Mouse (Mus musculus) megakaryocyte progenitor cell, adult 5-6 weeks (primary cell): ENCODE data around the gene Gm49601. TPM values are rescaled to one million over a fixed set of nuclear protein-coding genes. Genes with fewer than 3 reads are reported as not detected.

Source experiments
- ATAC-seq: replicated peaks from 2 replicates; pipeline ENCODE4 v1.8.0; 2016; ENCODE audit warnings: mild to moderate bottlenecking, moderate TSS enrichment, inconsistent platforms; ENCODE audit not compliant: poor library complexity
- total RNA-seq, 2 experiments: library from RNA; stranded (forward) in 1 of 2; stranded (reverse) in 1 of 2; fragments of 157-497, 149-512 nt in 1 of 2; fragments of 200-1000 nt in 1 of 2; gene quantifications; 2 replicates each; pipeline versions ENCODE4 v1.2.3 to v1.2.4; 2015 to 2017

Gene Gm49601
- total RNA-seq, 2 experiments from 2014 or later, result 0.79 to 3.5 TPM

DNA sequence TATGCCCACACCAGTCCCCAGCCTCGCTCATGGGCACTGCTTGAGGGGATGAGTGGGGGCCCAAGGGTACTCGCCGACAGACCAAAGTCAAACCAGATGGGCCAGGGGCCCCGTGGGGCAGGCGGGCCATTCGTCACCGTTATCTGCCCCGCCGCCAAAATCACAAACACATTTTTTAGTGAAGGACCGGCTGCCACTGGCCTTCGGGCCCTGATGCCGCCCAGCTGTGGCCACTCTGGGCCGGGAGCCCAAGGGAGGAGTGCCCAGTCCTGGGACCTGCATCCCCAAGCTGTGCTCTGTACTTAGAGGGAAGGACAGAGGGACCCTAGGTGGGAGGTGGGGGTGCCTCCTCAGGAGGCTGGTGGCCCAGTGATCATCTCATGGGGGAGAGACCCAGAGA lies 14.5 kb downstream of the Gm49601 start:
- ATAC-seq, result no peak

DNA sequence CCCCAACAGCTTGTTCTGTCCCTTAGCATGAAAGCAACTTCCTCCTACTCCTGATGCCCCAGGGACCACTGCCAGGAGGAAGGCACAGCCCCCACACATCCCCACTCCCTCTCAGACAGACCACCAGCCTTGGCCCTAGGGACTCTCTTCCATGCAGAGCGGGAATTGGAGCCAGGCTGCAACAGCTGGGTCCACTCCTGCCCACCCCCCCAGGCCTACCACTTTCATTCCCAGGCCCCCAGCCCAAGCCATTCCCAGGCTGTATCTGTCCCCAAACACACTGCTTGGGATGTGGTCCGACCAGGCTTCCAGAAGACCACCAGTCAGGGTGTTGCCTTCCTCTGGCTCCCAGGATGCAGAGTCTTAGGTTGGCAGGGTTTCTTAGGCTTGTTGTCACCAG lies 17.1 kb downstream of the Gm49601 start:
- ATAC-seq, result no peak

GRCm38 (mm10) chr16:18608226-18608625 lies 18.0 kb downstream of the Gm49601 start:
- ATAC-seq, result no peak

DNA sequence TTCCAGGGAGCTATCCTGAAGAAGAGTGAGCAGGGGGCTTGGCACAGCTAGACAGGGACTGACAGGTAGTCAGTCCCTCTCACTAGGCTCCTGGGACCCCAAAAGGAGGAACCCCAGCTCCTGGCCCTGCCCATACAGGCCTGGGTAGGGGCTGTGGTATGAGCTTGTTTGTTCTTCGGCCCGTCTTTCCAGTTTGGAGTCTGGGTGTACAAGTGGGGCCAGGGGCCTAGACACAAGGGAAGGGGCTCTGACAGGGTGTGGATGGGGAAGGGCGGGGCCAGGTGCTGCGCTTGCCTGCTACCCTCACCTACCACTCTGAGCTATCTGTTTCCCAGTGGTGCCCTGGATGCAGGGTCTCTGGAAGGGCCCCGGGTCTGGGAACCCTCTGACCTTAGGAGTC lies 20.5 kb downstream of the Gm49601 start:
- no peak for ATAC-seq

DNA sequence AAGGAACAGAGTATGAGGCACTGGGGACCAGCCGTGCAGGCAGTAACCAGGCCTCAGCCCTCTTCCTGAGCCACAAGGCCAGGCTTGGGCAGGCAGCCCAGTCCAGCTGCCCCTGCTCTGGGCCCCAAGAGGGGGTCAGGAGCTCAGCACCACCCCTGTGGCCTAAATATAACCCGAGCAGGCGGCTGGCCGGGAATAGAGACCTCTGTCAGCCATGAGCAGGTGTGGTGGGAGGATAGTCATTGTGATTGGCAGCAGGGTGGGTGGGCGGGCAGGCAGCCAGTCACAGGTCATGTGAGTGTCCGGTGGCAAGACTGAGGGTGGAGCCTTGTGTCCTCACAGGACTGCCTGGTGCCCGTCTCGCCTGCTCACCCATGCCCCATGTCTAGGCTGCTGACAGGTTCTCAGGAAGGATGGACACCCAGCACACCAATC lies 21.9 kb downstream of the Gm49601 start:
- no peak for ATAC-seq

DNA sequence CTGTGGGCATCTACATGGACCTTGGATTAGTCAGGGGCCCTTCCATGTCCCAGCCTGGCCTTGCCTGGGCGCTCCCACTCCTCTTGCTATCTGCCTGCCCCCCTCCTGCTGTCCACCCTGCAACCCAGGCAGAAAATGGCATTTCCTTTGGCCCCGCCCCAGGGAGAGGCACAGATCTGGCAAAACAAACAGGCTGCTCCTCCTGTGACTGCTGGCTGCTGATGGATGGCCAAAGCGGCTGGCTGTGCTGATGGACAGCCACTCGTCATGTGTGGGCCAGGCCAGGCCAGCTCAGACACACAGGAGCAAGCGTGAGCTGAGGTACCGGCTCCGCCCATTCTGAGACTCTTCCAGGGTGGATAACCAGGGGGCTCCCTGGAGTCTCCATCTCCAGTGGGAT lies 24.8 kb downstream of the Gm49601 start:
- no peak for ATAC-seq

DNA sequence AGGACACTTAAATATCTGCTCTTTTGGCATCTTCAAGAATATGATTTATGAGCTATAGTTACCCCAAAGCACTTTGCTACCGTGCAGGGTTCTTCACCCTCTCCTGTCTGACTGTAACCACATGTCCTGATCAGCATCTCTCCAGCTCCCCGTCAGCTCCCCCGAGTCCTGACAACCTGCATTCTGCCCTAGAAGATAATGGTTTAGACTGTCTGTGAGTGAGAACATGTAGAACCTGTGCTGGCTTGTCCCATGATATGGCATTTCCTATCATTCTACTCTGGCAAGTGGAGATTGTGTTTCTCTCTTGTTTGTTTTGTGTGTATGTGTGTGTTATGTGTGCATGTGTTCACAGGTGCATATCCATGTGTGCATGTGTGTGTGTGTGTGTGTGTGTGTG lies 28.2 kb downstream of the Gm49601 start:
- peak; percentile 73 for ATAC-seq

DNA sequence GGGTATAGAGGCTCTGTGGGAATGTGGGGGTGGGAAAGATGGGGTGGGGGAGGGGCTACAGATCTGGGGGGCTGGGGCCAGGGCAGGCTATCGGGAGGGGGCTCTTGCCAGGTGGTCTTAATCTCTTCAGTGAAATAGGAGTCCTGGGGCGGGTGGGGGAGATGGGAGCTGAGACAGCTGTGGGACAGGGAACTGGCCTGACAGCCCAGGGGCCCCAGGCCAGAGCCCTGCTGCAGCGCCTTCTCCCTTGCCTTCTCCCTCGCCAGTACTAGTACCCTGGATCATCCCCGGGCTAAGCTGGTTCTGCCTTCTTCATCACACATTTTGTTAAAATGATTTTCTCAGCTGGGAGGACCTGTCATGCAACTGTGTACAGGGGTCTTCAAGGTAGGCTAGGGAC lies 30.0 kb downstream of the Gm49601 start:
- ATAC-seq, result no peak

DNA sequence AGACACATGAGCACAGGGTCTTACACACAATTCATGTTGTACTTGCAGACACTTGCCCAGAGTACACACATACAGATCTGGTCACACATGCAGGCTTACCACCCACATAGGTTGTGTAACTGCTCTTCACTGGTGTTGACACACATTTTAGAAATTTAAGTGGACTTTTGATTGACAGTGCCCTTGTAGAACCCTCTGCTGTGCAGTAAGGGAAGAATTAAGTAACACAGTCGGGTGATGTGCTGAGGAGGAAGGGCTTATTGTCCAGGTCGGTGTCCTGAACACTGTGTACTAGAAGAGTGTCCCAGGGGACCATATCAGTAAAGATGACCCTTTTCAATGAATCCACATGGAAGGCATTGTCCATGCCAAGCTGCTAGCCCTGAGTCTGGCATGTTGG lies 32.3 kb downstream of the Gm49601 start:
- no peak for ATAC-seq

- peak; percentile 43 for ATAC-seq
Observed at GRCm38 (mm10) chr16:18591047-18592018, 34.9 kb downstream of the Gm49601 start.

DNA sequence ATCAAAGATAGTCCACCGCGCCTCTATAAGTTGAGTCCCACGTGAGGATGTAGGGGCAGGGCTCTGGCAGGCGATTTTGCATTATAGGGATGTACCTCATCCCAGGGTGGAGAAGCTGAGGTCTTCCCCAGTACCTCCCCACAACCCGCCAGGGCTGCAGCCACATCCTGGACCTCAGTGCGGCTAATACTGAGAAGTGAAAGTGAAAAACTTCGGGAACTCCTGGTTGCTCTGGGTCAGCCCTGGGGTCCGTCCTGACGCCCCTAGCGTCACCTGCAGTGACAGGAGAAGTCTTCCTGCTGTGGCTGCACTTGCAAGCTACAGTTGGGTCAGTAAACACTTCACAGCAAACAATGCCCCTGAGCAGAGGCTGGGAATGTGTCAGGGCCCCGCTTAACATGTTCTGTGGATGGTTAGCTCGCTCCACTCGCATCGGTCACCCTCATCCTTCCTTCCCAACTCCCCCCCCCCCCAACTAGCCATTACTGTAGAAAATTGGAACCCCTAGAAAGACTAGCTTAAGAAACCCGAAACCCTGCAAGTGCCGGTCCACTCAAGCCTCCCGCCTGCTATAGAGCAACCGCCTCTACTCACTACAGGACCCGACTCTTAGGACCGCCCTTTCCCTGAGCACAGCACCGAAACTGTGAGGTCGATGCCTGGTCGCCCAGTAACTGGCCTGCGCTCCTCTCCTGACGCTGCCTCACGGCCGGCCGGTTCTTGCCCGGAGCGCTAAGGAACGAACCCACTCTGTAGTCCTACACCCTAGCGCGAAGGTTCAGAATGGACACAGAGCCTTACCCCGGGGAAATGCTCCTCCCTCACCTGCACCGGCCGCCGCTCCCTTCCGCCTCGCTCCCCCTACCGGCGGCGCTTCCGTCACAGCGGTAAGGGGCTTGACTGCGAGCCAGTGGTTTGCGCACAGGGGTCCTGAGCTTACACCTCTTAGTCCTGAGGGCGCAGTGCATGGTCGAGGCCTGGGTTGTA lies 36.1 kb downstream of the Gm49601 start, which contains the start of gene Tbx1:
Gene Tbx1, minus strand, starts transcription at position 868 of the 987 bp plus-strand sequence.
- ATAC-seq, result peak; percentile 45

DNA sequence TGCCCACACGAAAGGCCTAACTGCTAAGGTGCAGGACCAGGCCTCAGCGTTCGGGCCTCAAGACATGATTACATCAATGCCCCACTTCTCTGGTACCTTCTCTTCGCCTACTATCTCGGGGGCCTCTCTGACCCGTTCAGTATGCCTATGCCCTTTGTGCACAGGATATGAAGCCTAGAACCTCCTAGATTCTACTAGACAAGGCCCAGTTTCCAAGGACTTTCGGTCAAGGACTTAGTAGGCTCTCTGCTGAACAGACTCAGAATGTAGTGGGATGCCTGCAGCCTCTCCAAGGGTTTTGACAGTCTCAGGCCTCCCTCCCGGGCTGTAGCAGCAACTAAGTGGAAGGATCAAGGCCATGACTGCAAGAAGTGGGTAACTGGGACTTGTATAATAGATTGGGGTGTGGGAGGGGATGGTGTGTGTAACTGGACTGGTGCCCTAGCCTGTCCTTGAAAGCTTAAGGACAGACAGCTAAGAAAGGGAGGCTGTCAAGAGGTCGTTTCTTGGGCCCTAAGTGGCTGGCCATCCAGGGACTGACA lies 37.1 kb downstream of the Gm49601 start:
- no peak for ATAC-seq

GRCm38 (mm10) chr16:18588738-18589055 lies 37.5 kb downstream of the Gm49601 start:
- ATAC-seq, result no peak

- ATAC-seq, result no peak
Observed at GRCm38 (mm10) chr16:18587847-18588737, 38.1 kb downstream of the Gm49601 start.

DNA sequence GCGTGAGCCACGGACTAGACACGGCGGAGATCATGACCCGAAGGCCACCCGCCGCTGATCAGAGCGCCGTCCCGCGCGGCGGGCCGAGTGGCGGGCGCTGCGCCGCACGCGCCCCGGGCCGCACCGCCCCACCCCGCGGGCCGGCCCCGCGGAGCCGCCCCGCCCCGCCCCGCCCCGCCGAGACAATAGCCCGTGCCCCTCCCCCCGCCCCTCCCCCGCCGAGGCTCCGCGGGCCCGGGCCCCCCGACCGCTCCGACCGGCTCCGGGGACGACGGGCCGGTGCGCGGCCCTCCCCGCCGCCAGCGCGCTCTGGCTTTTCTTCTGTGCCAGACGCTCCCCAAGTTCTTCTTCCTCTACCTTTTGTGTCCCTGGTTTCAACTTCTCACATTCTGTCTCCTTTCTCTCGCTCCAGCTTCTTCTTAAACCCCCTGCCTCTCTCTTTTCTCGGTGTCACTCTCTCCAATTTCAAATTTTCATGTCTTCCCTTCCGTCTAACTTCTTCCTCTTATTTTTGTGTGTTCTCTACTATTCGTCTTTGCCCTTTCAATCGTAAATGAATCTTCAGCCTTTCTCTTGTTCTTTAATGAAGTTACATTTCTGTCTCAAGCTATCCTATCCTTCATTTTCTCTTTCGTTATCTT lies 39.2 kb downstream of the Gm49601 start:
- ATAC-seq, result no peak

DNA sequence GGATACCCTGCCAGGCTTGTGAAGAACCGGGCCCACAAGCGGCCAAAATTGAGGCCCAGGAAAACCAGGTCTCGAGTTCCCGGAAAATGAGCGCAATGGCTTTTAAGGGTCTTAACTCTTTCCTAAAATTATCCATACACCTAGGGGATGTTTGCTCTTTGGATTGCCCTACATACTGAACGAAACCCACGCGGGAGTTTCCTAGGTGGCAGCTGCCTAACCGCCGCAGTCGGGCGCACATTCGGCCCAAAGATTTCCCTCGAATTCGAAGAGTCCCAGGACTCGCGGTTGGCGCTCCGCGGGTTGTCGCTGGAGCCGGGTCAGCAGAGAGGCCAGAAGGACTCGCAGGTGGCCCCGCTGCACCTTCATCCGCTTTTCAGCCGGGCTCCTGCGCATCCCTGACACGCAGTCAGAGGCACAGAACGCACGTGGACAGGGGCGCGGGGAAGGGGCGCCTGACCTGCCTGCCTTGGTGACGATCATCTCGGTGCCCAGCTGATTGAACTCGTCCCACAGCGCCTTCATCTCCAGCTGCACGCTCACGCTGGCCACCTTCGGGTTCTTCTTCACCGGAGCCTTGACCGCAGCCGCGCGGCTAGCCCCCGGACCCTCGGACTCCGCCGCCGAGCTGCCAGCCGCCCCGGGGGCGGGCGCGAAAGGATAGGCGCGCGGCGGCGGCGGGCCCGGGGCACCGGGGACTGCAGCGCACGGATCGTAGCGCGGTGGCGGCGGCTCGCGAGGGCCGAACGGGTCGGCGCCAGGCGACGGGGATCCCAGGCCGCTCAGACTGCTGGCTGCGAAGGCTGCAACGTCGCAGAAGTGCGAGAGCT lies 39.9 kb downstream of the Gm49601 start:
- no peak for ATAC-seq

GRCm38 (mm10) chr16:18585676-18586075 lies 40.6 kb downstream of the Gm49601 start:
- ATAC-seq, result no peak

- no peak for ATAC-seq
Observed at GRCm38 (mm10) chr16:18584901-18585510, 41.2 kb downstream of the Gm49601 start.
